ENCODE assay signal across 10 mouse cellular contexts in the genomic region with DNA sequence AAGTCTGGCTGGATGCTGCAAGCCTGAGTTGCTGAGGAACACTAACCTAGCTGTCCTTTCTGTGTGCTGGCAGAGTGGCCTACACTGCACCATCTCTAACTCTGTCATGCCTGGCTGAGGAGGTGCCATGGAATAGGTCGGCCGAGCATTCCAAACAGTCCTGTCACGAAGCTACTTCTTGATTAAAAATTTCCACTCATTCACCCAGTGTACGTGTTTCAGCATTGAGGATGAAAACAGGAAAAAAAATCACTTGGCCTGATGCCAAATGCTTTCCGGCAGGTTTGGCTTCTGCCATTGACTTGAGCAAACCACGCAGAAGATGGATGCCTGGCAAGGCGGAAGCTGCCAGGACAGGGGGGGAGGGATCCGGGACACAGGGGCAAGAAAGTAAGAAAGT. TPM values are rescaled to one million over a fixed set of nuclear protein-coding genes. Genes with fewer than 3 reads are reported as not detected.
A peak's percentile ranks its signal among the peaks of the same experiment; 100 is the strongest.
DNase-seq lines count a peak whose midpoint lies in the region; ATAC-seq and TF ChIP-seq lines count a peak whose summit lies in the region.
"Had no signal": no experiment of that assay in that cellular context is flagged by ENCODE, and none has a peak within 500 bp of the region (broad histone marks: within the 10 kb centered on the region; RNA-seq: fewer than 3 reads in every experiment).

No protein-coding gene starts in this region.

- H3K36me3 ChIP-seq in heart, embryonic 16.5 days (ENCODE audit: control insufficient read depth, insufficient read depth) = no peaks in the 10 kb centered on the region
- H3K36me3 ChIP-seq in kidney, adult 2 months (ENCODE audit: control insufficient read depth, insufficient read depth, low read length) = no peaks in the 10 kb centered on the region
- no peaks in the 10 kb centered on the region for H3K36me3 ChIP-seq in liver, postnatal 0 days (replicated peaks; ENCODE audit: insufficient read depth, low read length)

- 0 out of 2 replicates have a peak, but pooled peaks have one; percentile 18 for ATAC-seq in heart, embryonic 16.5 days (replicated peaks; ENCODE audit: extremely low read depth, insufficient read depth, low FRiP score)
- ATAC-seq in liver, postnatal 0 days = no peak
- no peak for ATAC-seq in granulocyte monocyte progenitor cell, adult 5-6 weeks (replicated peaks; ENCODE audit: poor library complexity, severe bottlenecking)

- TF ChIP-seq CTCF in kidney, adult 2 months (conservative IDR thresholded peaks at IDR 0.05; ENCODE audit: insufficient read depth, insufficient read length, low read depth, low read length) = no peak
- no peak for TF ChIP-seq CTCF in liver, postnatal 0 days (IDR thresholded peaks at IDR 0.05; ENCODE audit: low read depth)

- no peak overlapping the region for H3K4me2 ChIP-seq in heart, embryonic 16.5 days (ENCODE audit: low read depth, low read length)
- no peak overlapping the region for H3K4me2 ChIP-seq in liver, postnatal 0 days (ENCODE audit: low read depth, low read length)

- no peak for TF ChIP-seq POLR2A in kidney, adult 2 months (IDR thresholded peaks at IDR 0.05; ENCODE audit: low read depth, low read length)

- H3K9ac ChIP-seq in heart, embryonic 16.5 days (ENCODE audit: low read length) = no peak overlapping the region
- H3K9ac ChIP-seq in liver, postnatal 0 days (replicated peaks) = no peak overlapping the region

- no peaks in the 10 kb centered on the region for H3K27me3 ChIP-seq in heart, embryonic 16.5 days (ENCODE audit: control insufficient read depth, insufficient read depth, low read length)
- H3K27me3 ChIP-seq in kidney, adult 2 months (replicated peaks; ENCODE audit: control insufficient read depth, insufficient read depth, low read length) = no peaks in the 10 kb centered on the region; the same call in 1 of the 2 replicates
- H3K27me3 ChIP-seq in liver, postnatal 0 days (ENCODE audit: insufficient read depth, low read length) = no peaks in the 10 kb centered on the region
- H3K27me3 ChIP-seq: megakaryocyte, embryonic 14.5 days had no signal

- H3K4me1 ChIP-seq in heart, embryonic 16.5 days (ENCODE audit: control insufficient read depth, insufficient read depth, low read length) = no peaks in the 10 kb centered on the region
- H3K4me1 ChIP-seq in kidney, adult 2 months (ENCODE audit: control insufficient read depth, insufficient read depth, low read length) = peaks cover 2% of the 10 kb centered on the region
- H3K4me1 ChIP-seq in liver, postnatal 0 days (ENCODE audit: insufficient read depth) = no peaks in the 10 kb centered on the region
- H3K4me1 ChIP-seq: megakaryocyte, embryonic 14.5 days had no signal

- H3K27ac ChIP-seq in heart, embryonic 16.5 days (ENCODE audit: low read length) = no peak overlapping the region
- peak overlapping the region; percentile 33; the same call in 1 of the 2 replicates for H3K27ac ChIP-seq in kidney, adult 2 months (ENCODE audit: insufficient read depth, low read depth, low read length)
- H3K27ac ChIP-seq in liver, postnatal 0 days (ENCODE audit: low read depth) = no peak overlapping the region

- H3K9me3 ChIP-seq in heart, embryonic 16.5 days (replicated peaks; ENCODE audit: control insufficient read depth, low read length) = no peaks in the 10 kb centered on the region
- no peaks in the 10 kb centered on the region for H3K9me3 ChIP-seq in liver, postnatal 0 days (ENCODE audit: low read length)
- H3K9me3 ChIP-seq: megakaryocyte, embryonic 14.5 days had no signal

- no peak for TF ChIP-seq EP300 in liver, postnatal 0 days (IDR thresholded peaks at IDR 0.05; ENCODE audit: low read depth)

- intact Hi-C loops in heart, postnatal 25 days (cut with DNase I) = no loop called here

- 35% methylated on average over 8 of the region's 8 CpGs for WGBS in heart, embryonic 16.5 days
- 14% methylated on average over 8 of the region's 8 CpGs for WGBS in kidney, adult 2 months
- WGBS in liver, postnatal 0 days (ENCODE audit: insufficient replicate concordance) = 49% methylated on average over 8 of the region's 8 CpGs

- DNase-seq in heart, postnatal 25 days (ENCODE audit: low spot score) = no peak
- peak; percentile 68 for DNase-seq in Muller cell, postnatal 12 days (ENCODE audit: inconsistent ontology term)
- peak; percentile 68 for DNase-seq in cerebellum, adult 8-10 months
- DNase-seq in kidney, adult 2 months = peak; percentile 86
- DNase-seq in layer of hippocampus, postnatal 14 days (ENCODE audit: low spot score in 2 of 2) = no peak
- no peak for DNase-seq in liver, postnatal 0 days
- DNase-seq: heart, postnatal 4 days had no signal

- H3K4me3 ChIP-seq in heart, embryonic 16.5 days (ENCODE audit: low read length) = no peak overlapping the region
- H3K4me3 ChIP-seq in kidney, adult 2 months (ENCODE audit: insufficient read depth, low read depth, low read length) = no peak overlapping the region
- H3K4me3 ChIP-seq in liver, postnatal 0 days (ENCODE audit: low read depth, low read length) = no peak overlapping the region
- H3K4me3 ChIP-seq: megakaryocyte, embryonic 14.5 days had no signal

RNA-seq across cellular contexts. Expression of a gene that starts 24.3 kb away (rescaled TPM):
- 2.0 and 3.1 TPM in 2 replicates for polyA plus RNA-seq in heart, embryonic 16.5 days (2015; fragmentation: Nextera tagmentation; extraction: Ambion mirVana)
- 1 to 10 TPM; 4.7 to 7.4 TPM for total RNA-seq in heart, postnatal 25 days (2021)
- 6.5 and 8.2 TPM in 2 replicates for polyA plus RNA-seq in kidney, adult 2 months (2012; rRNA removed)
- 10 to 100 TPM; 71.5 to 82.3 TPM for total RNA-seq in layer of hippocampus, postnatal 14 days (2021)
- polyA plus RNA-seq in liver, postnatal 0 days (2015; fragmentation: Nextera tagmentation; extraction: Ambion mirVana) = 0.12 and 0.14 TPM in 2 replicates
- total RNA-seq in granulocyte monocyte progenitor cell, adult 5-6 weeks (2014; fragmentation: Nextera tagmentation) = not detected in 2 replicates
- not detected in 2 replicates for total RNA-seq in granulocyte monocyte progenitor cell, adult 5-6 weeks (2017)

Comparison
In these comparisons a context has a peak if more than half of its experiments do, and no peak if none do; other contexts are left out.
1. DNase-seq: peak in Muller cell, postnatal 12 days (single experiment), cerebellum, adult 8-10 months (single experiment) and kidney, adult 2 months (single experiment); none in heart, postnatal 25 days (single experiment), layer of hippocampus, postnatal 14 days (0 of 2) and liver, postnatal 0 days (single experiment).
2. RNA of a gene that starts 24.3 kb away (total RNA-seq): 71.5 to 82.3 TPM in layer of hippocampus, postnatal 14 days; 4.7 to 7.4 TPM in heart, postnatal 25 days and not detected in granulocyte monocyte progenitor cell, adult 5-6 weeks; every median in the first group is over 4 times any median in the second.